Mouse (Mus musculus) hindlimb bud, embryonic 11.5 days (tissue): Measurements from ENCODE around the gene Proser1.

Experiments
- DNase-seq: peaks from one replicate; pipeline ENCODE4 v3.0.0-alpha.2; 2012; ENCODE audit warnings: low read depth, low spot score; ENCODE audit errors: extremely low spot score

The Proser1 gene

GRCm38 (mm10) chr3:53465330-53465729, 1.9 kb downstream of the Proser1 start:
- no peak for DNase-seq

GRCm38 (mm10) chr3:53466481-53466880, 3.0 kb downstream of the Proser1 start:
- DNase-seq, result no peak

GRCm38 (mm10) chr3:53467356-53467755, 3.9 kb downstream of the Proser1 start:
- no peak for DNase-seq

- no peak for DNase-seq
Measured at GRCm38 (mm10) chr3:53469650-53470049, 6.2 kb downstream of the Proser1 start.

GRCm38 (mm10) chr3:53472061-53472460, 8.6 kb downstream of the Proser1 start:
- DNase-seq, result no peak

GRCm38 (mm10) chr3:53474179-53474578, 10.7 kb downstream of the Proser1 start:
- DNase-seq, result no peak

- no peak for DNase-seq
Measured at GRCm38 (mm10) chr3:53475889-53476288, 12.4 kb downstream of the Proser1 start.

GRCm38 (mm10) chr3:53477468-53477867, 14.0 kb downstream of the Proser1 start:
- no peak for DNase-seq

- DNase-seq, result no peak
Measured at GRCm38 (mm10) chr3:53478419-53479046, 15.1 kb downstream of the Proser1 start.

- DNase-seq, result no peak
Measured at GRCm38 (mm10) chr3:53483414-53484059, 20.1 kb downstream of the Proser1 start.

- no peak for DNase-seq
Measured at GRCm38 (mm10) chr3:53486561-53486960, 23.1 kb downstream of the Proser1 start.

- DNase-seq, result no peak
Measured at GRCm38 (mm10) chr3:53486996-53487576, 23.6 kb downstream of the Proser1 start.

- DNase-seq, result no peak
Measured at GRCm38 (mm10) chr3:53488353-53488752, 24.9 kb downstream of the Proser1 start, which contains the start of gene Stoml3. Gene Stoml3, plus strand, starts transcription at chr3:53488653.

- no peak for DNase-seq
Measured at GRCm38 (mm10) chr3:53498351-53498905, 35.0 kb downstream of the Proser1 start.

GRCm38 (mm10) chr3:53502428-53502827, 39.0 kb downstream of the Proser1 start:
- no peak for DNase-seq

- DNase-seq, result no peak
Measured at GRCm38 (mm10) chr3:53513096-53513495, 49.6 kb downstream of the Proser1 start.

GRCm38 (mm10) chr3:53514221-53515065, 51.0 kb downstream of the Proser1 start:
- DNase-seq, result no peak

- DNase-seq, result no peak
Measured at GRCm38 (mm10) chr3:53522794-53523193, 59.3 kb downstream of the Proser1 start.

- DNase-seq, result peak; percentile 35
Measured at GRCm38 (mm10) chr3:53525737-53526136, 62.3 kb downstream of the Proser1 start.

- no peak for DNase-seq
Measured at GRCm38 (mm10) chr3:53530305-53530704, 66.8 kb downstream of the Proser1 start.
